Mouse (Mus musculus) hindbrain, embryonic 16.5 days (tissue): ENCODE data around the gene Gm17509. TPM values are rescaled to one million over a fixed set of nuclear protein-coding genes. Genes with fewer than 3 reads are reported as not detected.

Source experiments
- ATAC-seq: fragments of 200-750 bp; cut with Nextera tagmentation; 2 replicates; pipeline ENCODE4 v1.8.0; 2017; ENCODE audit warnings: moderate TSS enrichment, moderate library complexity
- H3K27ac ChIP-seq: fragments of 300-500 bp; sonication (generic); 2 replicates; pipeline ENCODE4 v1.5.1; 2014; ENCODE audit warnings: low read depth, mild to moderate bottlenecking, control low read depth, low read length, moderate library complexity
- H3K27me3 ChIP-seq: fragments of 300-500 bp; sonication (generic); replicated peaks from 2 replicates; pipeline ENCODE4 v1.6.1; 2014; ENCODE audit warnings: low read length; ENCODE audit not compliant: control insufficient read depth, insufficient read depth
- H3K36me3 ChIP-seq: fragments of 300-500 bp; sonication (generic); 2 replicates; pipeline ENCODE4 v1.6.1; 2014; ENCODE audit warnings: mild to moderate bottlenecking, low read length, moderate library complexity, mixed read lengths; ENCODE audit not compliant: control insufficient read depth, insufficient read depth
- H3K4me1 ChIP-seq: fragments of 300-500 bp; sonication (generic); 2 replicates; pipeline ENCODE4 v1.6.1; 2014; ENCODE audit warnings: low read depth, low read length; ENCODE audit not compliant: control insufficient read depth, insufficient read depth
- H3K4me2 ChIP-seq: fragments of 300-500 bp; sonication (generic); 2 replicates; pipeline ENCODE4 v1.6.1; 2014; ENCODE audit warnings: mild to moderate bottlenecking, low read length, control low read depth, moderate library complexity
- H3K4me3 ChIP-seq: fragments of 300-500 bp; sonication (generic); 2 replicates; pipeline ENCODE4 v1.5.1; 2014; ENCODE audit warnings: mild to moderate bottlenecking, low read length, control low read depth, moderate library complexity
- H3K9ac ChIP-seq: fragments of 300-500 bp; sonication (generic); 2 replicates; pipeline ENCODE4 v1.6.1; 2014; ENCODE audit warnings: low read depth, mild to moderate bottlenecking, control low read depth, low read length, moderate library complexity
- H3K9me3 ChIP-seq: fragments of 300-500 bp; sonication (generic); 2 replicates; pipeline ENCODE4 v1.6.1; 2014; ENCODE audit warnings: mild to moderate bottlenecking, low read length, moderate library complexity; ENCODE audit not compliant: control insufficient read depth
- WGBS: fragments of 180-500 bp; shearing (Covaris S2); extraction: QIAGEN DNeasy Blood & Tissue Kit; methylation state at CpG from one replicate; pipeline ENCODE4 v1.1.7; 2014; 5-methylcytosine and 5-hydroxymethylcytosine counted together
- polyA plus RNA-seq: library from polyadenylated mRNA; unstranded; fragments of >200 nt; fragmentation: Nextera tagmentation; extraction: Ambion mirVana; gene quantifications from 2 replicates; pipeline ENCODE4 v1.2.1, GENCODE M21; 2015

The Gm17509 gene
- 0.40 and 0.50 TPM in 2 replicates for polyA plus RNA-seq

GRCm38 (mm10) chr13:117220501-117221321 lies at the start of gene Gm17509:
TSS of gene Gm17509 (minus strand) at chr13:117221075.
- H3K27me3 ChIP-seq: no peaks in the 10 kb centered on the region
- peak within 1 kb of the TSS; percentile 93 for H3K9ac ChIP-seq
- H3K4me2 ChIP-seq: peak within 1 kb of the TSS; percentile 83
- no peaks in the 10 kb centered on the region for H3K9me3 ChIP-seq
- peaks cover 15% of the 10 kb centered on the region for H3K4me1 ChIP-seq
- WGBS: under 1% methylated on average over 57 of the region's 67 CpGs
- H3K4me3 ChIP-seq: peak within 1 kb of the TSS; percentile 84
- H3K27ac ChIP-seq: peak within 1 kb of the TSS; percentile 84
- ATAC-seq: peak; percentile 90
- H3K36me3 ChIP-seq: no peaks in the 10 kb centered on the region

GRCm38 (mm10) chr13:117267963-117268362 lies 47.1 kb upstream of the Gm17509 start:
- no peak overlapping the region for H3K4me3 ChIP-seq
- no peaks in the 10 kb centered on the region for H3K4me1 ChIP-seq
- H3K4me2 ChIP-seq: no peak overlapping the region
- H3K9ac ChIP-seq: no peak overlapping the region
- H3K36me3 ChIP-seq: no peaks in the 10 kb centered on the region
- H3K27ac ChIP-seq: no peak overlapping the region
- no peaks in the 10 kb centered on the region for H3K27me3 ChIP-seq
- no peaks in the 10 kb centered on the region for H3K9me3 ChIP-seq
- ATAC-seq: no peak
- WGBS: 90% methylated on average over 14 of the region's 14 CpGs

GRCm38 (mm10) chr13:117266156-117266555 lies 45.3 kb upstream of the Gm17509 start:
- WGBS: 67% methylated on average over 2 of the region's 2 CpGs
- no peaks in the 10 kb centered on the region for H3K36me3 ChIP-seq
- no peak overlapping the region for H3K9ac ChIP-seq
- H3K27me3 ChIP-seq: no peaks in the 10 kb centered on the region
- H3K4me3 ChIP-seq: no peak overlapping the region
- H3K4me1 ChIP-seq: no peaks in the 10 kb centered on the region
- no peak for ATAC-seq
- H3K4me2 ChIP-seq: no peak overlapping the region
- no peaks in the 10 kb centered on the region for H3K9me3 ChIP-seq
- H3K27ac ChIP-seq: no peak overlapping the region

DNA sequence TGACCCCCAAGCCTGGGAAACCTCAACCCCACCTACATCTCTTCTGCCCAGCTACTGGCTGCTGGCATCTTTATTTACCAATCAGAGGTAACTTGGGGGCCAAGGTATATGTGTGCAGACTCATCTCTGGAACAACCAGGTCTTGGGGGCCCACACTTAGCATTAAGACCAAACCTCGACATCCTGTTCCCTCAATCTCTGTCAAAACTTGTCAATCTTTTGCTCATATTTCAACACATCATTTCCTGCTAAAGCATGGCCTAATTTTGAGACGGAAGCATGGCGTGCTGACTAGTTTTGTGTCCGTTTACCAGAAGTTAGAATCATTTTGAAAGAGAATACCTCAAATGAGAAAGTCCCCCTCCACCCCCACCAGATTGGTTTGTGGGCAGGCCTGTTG lies 39.8 kb upstream of the Gm17509 start:
- H3K9me3 ChIP-seq: no peaks in the 10 kb centered on the region
- no peaks in the 10 kb centered on the region for H3K4me1 ChIP-seq
- H3K27me3 ChIP-seq: no peaks in the 10 kb centered on the region
- no peak overlapping the region for H3K4me2 ChIP-seq
- H3K4me3 ChIP-seq: no peak overlapping the region
- 93% methylated on average over 4 of the region's 4 CpGs for WGBS
- no peaks in the 10 kb centered on the region for H3K36me3 ChIP-seq
- no peak for ATAC-seq
- no peak overlapping the region for H3K9ac ChIP-seq
- no peak overlapping the region for H3K27ac ChIP-seq

GRCm38 (mm10) chr13:117242621-117243020 lies 21.7 kb upstream of the Gm17509 start:
- no peaks in the 10 kb centered on the region for H3K27me3 ChIP-seq
- H3K4me3 ChIP-seq: no peak overlapping the region
- H3K9ac ChIP-seq: no peak overlapping the region
- no peak overlapping the region for H3K4me2 ChIP-seq
- no peak overlapping the region for H3K27ac ChIP-seq
- H3K4me1 ChIP-seq: no peaks in the 10 kb centered on the region
- H3K36me3 ChIP-seq: no peaks in the 10 kb centered on the region
- no peak for ATAC-seq
- WGBS: 92% methylated on average over 5 of the region's 5 CpGs
- H3K9me3 ChIP-seq: no peaks in the 10 kb centered on the region

- Histone ChIP-seq H3K27ac (no peak overlapping the region), H3K4me2 (no peak overlapping the region), H3K4me1 (no peaks in the 10 kb centered on the region), H3K9ac (no peak overlapping the region), H3K36me3 (no peaks in the 10 kb centered on the region), H3K27me3 (no peaks in the 10 kb centered on the region), H3K9me3 (no peaks in the 10 kb centered on the region), H3K4me3 (no peak overlapping the region)
- no peak for ATAC-seq
- WGBS: 92% methylated on average over 3 of the region's 3 CpGs
Measured at GRCm38 (mm10) chr13:117242063-117242462, 21.2 kb upstream of the Gm17509 start.

DNA sequence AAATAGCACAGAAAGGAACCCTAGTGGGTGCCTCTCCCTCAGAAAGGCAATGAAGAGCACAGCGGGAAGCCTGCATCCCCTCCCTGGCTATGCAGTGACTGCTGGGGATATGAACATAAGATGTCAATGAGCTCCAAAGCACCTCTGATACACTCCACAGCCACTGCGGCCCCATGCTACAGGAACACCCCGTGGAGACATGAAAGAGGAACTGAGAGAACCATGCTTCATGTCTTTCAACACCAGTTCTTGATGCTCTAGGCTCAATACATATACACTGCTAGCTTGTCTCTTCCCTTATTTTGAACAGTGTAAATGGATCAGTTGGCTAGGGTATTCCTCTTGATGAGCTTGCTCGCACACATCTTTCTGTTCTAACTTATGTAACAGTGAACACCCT lies 16.2 kb upstream of the Gm17509 start:
- H3K9me3 ChIP-seq: no peaks in the 10 kb centered on the region
- ATAC-seq: no peak; the same call in 1 of the 2 replicates
- no peaks in the 10 kb centered on the region for H3K4me1 ChIP-seq

DNA sequence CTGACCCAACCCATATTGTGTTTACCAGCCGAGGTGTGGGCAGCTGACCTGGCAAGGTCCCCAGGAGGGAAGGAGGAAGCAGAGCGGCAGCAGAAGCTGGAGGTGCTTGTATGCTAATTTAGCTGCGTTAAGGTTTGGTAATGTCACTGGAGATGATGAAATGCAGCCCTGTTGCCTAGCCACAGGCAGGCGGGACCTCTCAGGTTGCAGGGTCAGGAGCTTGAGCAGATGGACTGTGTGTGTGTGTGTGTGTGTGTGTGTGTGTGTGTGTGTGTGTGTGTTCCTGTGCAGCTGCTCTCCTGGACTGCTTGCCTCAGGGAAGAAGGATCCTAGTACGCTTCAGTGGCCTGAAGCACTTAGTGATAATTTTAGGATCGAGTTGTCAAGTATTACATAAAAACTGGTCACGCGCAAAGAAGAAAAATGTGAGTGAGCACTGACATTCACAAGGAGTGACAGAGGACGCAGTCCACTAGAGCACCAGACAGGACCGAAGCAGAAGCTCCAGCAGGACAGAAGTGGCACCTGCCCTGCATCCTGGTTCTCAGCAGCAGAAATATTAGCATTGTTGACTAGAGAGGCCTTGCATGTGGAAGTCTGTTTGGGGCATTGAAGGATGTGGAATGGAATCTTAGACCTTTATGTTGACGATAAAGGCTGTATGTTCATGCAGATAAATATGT lies 14.8 kb upstream of the Gm17509 start:
- Histone ChIP-seq H3K27me3 (no peaks in the 10 kb centered on the region), H3K4me1 (no peaks in the 10 kb centered on the region), H3K36me3 (no peaks in the 10 kb centered on the region), H3K4me3 (no peak overlapping the region), H3K9me3 (no peaks in the 10 kb centered on the region), H3K4me2 (no peak overlapping the region), H3K9ac (no peak overlapping the region), H3K27ac (no peak overlapping the region)
- peak; percentile 84 for ATAC-seq
- 43% methylated on average over 11 of the region's 11 CpGs for WGBS

More for the DNA sequence above, 16.2 kb upstream of the Gm17509 start:
- H3K4me2 ChIP-seq: no peak overlapping the region
- 84% methylated on average over 4 of the region's 4 CpGs for WGBS
- no peak overlapping the region for H3K9ac ChIP-seq
- no peaks in the 10 kb centered on the region for H3K27me3 ChIP-seq
- H3K27ac ChIP-seq: no peak overlapping the region
- H3K36me3 ChIP-seq: no peaks in the 10 kb centered on the region
- H3K4me3 ChIP-seq: no peak overlapping the region

DNA sequence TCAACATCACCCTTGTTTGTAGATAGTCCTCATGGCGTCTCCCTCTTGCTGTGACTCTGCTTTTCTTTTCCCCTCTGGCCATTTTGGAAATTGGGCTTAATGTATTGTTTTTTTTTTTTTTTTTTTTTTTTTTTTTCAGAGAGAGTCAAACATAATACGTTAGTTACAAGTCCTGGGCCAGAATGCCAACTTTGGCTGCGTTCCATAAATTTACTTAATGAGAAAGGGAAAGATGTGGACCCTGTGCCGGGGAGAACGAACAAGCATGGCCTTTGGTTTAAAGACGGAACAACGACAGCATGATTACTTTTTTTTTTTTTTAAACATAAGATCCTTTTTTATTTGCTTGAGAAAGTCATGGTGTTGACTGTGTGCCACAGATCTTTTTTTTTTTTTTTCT lies 13.6 kb upstream of the Gm17509 start:
- H3K4me1 ChIP-seq: no peaks in the 10 kb centered on the region
- no peak overlapping the region for H3K9ac ChIP-seq
- H3K36me3 ChIP-seq: no peaks in the 10 kb centered on the region
- no peaks in the 10 kb centered on the region for H3K27me3 ChIP-seq
- H3K4me3 ChIP-seq: no peak overlapping the region
- H3K9me3 ChIP-seq: no peaks in the 10 kb centered on the region
- 55% methylated on average over 7 of the region's 7 CpGs for whole genome bisulfite sequencing
- no peak for ATAC-seq
- no peak overlapping the region for H3K4me2 ChIP-seq
- no peak overlapping the region for H3K27ac ChIP-seq
